Mouse (Mus musculus) 416B (cell line): ENCODE results near the gene Cx3cr1.
"Not testable (repeated sequence)": the region's sequence is repeated elsewhere in the genome, so short reads cannot be mapped to it uniquely, and the experiment has no call there.

ENCODE experiments used
- DNase-seq: peaks from one replicate; pipeline ENCODE4 v3.0.0; 2011; ENCODE audit warnings: low read depth

Gene Cx3cr1

GRCm38 (mm10) chr9:120069779-120070178, at the start of gene Cx3cr1:
Gene Cx3cr1 (minus strand): TSS chr9:120069879.
- DNase-seq, result no peak

GRCm38 (mm10) chr9:120118212-120118611, 48.5 kb upstream of the Cx3cr1 start:
- no peak for DNase-seq

- peak; percentile 54 for DNase-seq
These were observed 46.5 kb upstream of the Cx3cr1 start for GRCm38 (mm10) chr9:120116184-120116624.

- DNase-seq, result no peak
These were observed 45.9 kb upstream of the Cx3cr1 start for GRCm38 (mm10) chr9:120115580-120115979.

- DNase-seq, result no peak
These were observed 45.1 kb upstream of the Cx3cr1 start for GRCm38 (mm10) chr9:120114789-120115151.

- DNase-seq, result no peak
These were observed 44.5 kb upstream of the Cx3cr1 start for GRCm38 (mm10) chr9:120114051-120114788.

- no peak for DNase-seq
These were observed 43.8 kb upstream of the Cx3cr1 start for GRCm38 (mm10) chr9:120113456-120113855.

- no peak for DNase-seq
These were observed 42.8 kb upstream of the Cx3cr1 start for GRCm38 (mm10) chr9:120112472-120112871.

GRCm38 (mm10) chr9:120111156-120111945, 41.7 kb upstream of the Cx3cr1 start:
- DNase-seq, result no peak

GRCm38 (mm10) chr9:120110211-120111018, 40.7 kb upstream of the Cx3cr1 start, which contains the start of gene Slc25a38:
Gene Slc25a38 (plus strand): TSS chr9:120110374.
- peak; percentile 94 for DNase-seq

- DNase-seq, result not testable (repeated sequence)
These were observed 39.3 kb upstream of the Cx3cr1 start for GRCm38 (mm10) chr9:120108953-120109352.

GRCm38 (mm10) chr9:120101165-120101564, 31.5 kb upstream of the Cx3cr1 start:
- DNase-seq, result no peak

GRCm38 (mm10) chr9:120099304-120099703, 29.6 kb upstream of the Cx3cr1 start:
- no peak for DNase-seq

GRCm38 (mm10) chr9:120098682-120099081, 29.0 kb upstream of the Cx3cr1 start:
- peak; percentile 66 for DNase-seq

- DNase-seq, result no peak
These were observed 26.2 kb upstream of the Cx3cr1 start for GRCm38 (mm10) chr9:120095886-120096285.

- DNase-seq, result no peak
These were observed 24.0 kb upstream of the Cx3cr1 start for GRCm38 (mm10) chr9:120093701-120094100.

GRCm38 (mm10) chr9:120091696-120092238, 22.1 kb upstream of the Cx3cr1 start, which contains the start of gene Ccr8:
Gene Ccr8 (plus strand): TSS chr9:120092114.
- DNase-seq, result no peak

- DNase-seq, result no peak
These were observed 21.4 kb upstream of the Cx3cr1 start for GRCm38 (mm10) chr9:120091086-120091485.

GRCm38 (mm10) chr9:120089125-120089524, 19.4 kb upstream of the Cx3cr1 start:
- no peak for DNase-seq

GRCm38 (mm10) chr9:120084406-120084805, 14.7 kb upstream of the Cx3cr1 start:
- DNase-seq, result no peak

GRCm38 (mm10) chr9:120083158-120083894, 13.6 kb upstream of the Cx3cr1 start:
- DNase-seq, result no peak
